Mouse (Mus musculus) heart, postnatal 4 days (tissue): ENCODE results near the gene Sulf2. TPM values are rescaled to one million over a fixed set of nuclear protein-coding genes. Genes with fewer than 3 reads are reported as not detected.
A peak's percentile ranks its signal among the peaks of the same experiment; 100 is the strongest.

ENCODE experiments used
- DNase-seq: peaks from one replicate; pipeline ENCODE4 v3.0.0; 2021
- total RNA-seq, 2 experiments: library from RNA; stranded (reverse); gene quantifications; 2 replicates each; pipeline ENCODE4 v1.2.3; 2021

Sulf2 gene
- total RNA-seq, 2 experiments from 2014 or later, result 124 to 129 TPM

GRCm38 (mm10) chr2:166051421-166051820, 104.0 kb downstream of the Sulf2 start:
- no peak for DNase-seq

GRCm38 (mm10) chr2:166048852-166049251, 106.6 kb downstream of the Sulf2 start:
- DNase-seq, result no peak

GRCm38 (mm10) chr2:166047931-166048330, 107.5 kb downstream of the Sulf2 start:
- no peak for DNase-seq

GRCm38 (mm10) chr2:166045549-166046501, 109.6 kb downstream of the Sulf2 start:
- peak; percentile 39 for DNase-seq

GRCm38 (mm10) chr2:166045006-166045405, 110.5 kb downstream of the Sulf2 start:
- DNase-seq, result no peak

- DNase-seq, result no peak
Measured at GRCm38 (mm10) chr2:166042542-166042941, 112.9 kb downstream of the Sulf2 start.

- no peak for DNase-seq
Measured at GRCm38 (mm10) chr2:166039681-166040080, 115.8 kb downstream of the Sulf2 start.

- DNase-seq, result peak; percentile 73
Measured at GRCm38 (mm10) chr2:166035725-166036124, 119.7 kb downstream of the Sulf2 start.

- no peak for DNase-seq
Measured at GRCm38 (mm10) chr2:166034967-166035490, 120.4 kb downstream of the Sulf2 start.

GRCm38 (mm10) chr2:166032628-166033027, 122.8 kb downstream of the Sulf2 start:
- no peak for DNase-seq

- DNase-seq, result peak; percentile 61
Measured at GRCm38 (mm10) chr2:166031120-166031929, 124.1 kb downstream of the Sulf2 start.

- peak; percentile 27 for DNase-seq
Measured at GRCm38 (mm10) chr2:166030256-166030995, 125.0 kb downstream of the Sulf2 start.

- no peak for DNase-seq
Measured at GRCm38 (mm10) chr2:166029232-166029631, 126.2 kb downstream of the Sulf2 start.

- no peak for DNase-seq
Measured at GRCm38 (mm10) chr2:166027834-166028233, 127.6 kb downstream of the Sulf2 start.

- no peak for DNase-seq
Measured at GRCm38 (mm10) chr2:166025943-166026342, 129.5 kb downstream of the Sulf2 start.

GRCm38 (mm10) chr2:166024621-166025020, 130.8 kb downstream of the Sulf2 start:
- no peak for DNase-seq

GRCm38 (mm10) chr2:166024079-166024478, 131.4 kb downstream of the Sulf2 start:
- DNase-seq, result no peak

Other genes starting within 250 kb of the Sulf2 start
- gene Ncoa3, start 163.0 kb downstream of the Sulf2 start, total RNA-seq, result 10 to 100 TPM; 21.2 to 23.2 TPM